Mouse (Mus musculus): ENCODE data around the gene Copg2.

Copg2 gene

DNA sequence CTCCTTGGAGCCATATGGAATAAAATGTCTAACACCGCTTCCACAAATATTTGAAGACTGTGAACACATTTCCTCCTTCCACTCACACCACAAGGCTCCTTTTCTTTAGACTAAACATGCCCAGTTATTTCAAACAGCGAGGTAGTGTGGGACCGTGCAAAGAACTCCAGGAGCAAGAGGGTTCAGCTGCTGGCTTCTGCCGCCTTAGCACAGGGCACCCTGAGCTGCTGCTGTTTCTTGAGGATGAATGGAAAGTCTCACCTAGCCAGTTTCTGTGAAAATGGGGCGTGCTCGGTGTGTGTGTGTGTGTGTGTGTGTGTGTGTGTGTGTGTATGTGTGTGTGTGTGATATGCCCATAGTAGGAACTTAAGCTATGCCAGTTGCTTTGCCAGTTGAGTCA is 162.1 kb downstream of the Copg2 start:
- DNase-seq (ENCODE audit: low read depth, low spot score) = no peak

DNA sequence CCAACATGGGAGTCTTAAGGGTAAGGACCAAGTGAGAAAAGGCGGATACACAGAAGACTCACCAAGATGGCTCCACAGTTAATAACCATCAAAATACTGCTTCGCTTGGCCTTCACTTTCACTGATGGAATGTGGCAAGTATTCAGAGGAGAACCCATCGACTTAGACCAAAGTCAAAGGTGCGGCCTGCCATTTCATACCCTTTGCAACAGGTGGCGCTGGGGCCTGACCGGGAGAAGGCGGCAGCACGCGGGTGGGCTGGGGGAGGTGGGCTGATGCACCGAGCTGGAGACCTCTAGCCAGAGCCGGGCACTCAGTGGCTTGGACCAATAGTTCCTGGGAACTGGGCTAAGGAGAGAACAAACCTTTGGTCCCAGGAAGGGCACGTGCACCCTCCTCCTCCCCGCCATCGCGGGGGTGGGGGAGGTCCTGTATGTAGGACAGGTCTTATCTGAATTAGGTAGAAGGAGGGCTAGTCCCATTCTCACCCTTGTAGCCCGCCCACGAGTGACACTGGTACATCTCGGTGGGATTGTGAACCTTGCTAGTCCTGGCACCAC is 163.9 kb downstream of the Copg2 start:
- DNase-seq (ENCODE audit: low read depth, low spot score) = no peak

DNA sequence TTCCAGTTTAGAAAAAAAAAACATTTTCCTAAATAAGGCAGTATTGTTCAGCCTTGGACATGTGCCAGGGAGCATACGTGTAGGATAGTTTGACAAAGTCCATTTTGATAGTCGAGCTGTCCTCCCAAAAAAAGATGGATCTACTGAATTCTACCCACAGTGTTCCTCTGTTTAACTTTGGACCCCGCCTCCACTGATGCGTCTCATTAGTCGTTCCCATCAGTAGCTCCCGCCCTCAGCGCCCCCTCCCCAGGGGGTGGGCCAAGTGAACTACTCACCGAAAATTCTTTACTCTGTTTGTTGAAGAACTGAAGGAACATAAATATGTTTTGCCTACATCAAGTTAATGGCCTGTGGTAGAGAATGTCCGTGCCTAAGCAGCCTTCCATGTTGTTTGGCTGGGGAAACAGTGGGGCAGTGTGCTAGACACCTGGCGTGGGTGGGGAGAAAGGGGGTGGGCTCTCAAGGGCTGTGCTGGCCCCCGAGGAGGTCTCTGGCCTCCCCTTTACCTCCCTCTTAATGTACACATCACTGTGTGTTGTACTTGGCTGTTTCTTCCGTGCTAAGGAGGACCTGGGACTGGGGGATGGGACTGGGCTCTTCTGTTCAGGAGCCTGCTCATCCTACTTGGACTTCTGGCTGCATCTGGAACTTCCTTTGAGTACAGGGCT is 166.2 kb downstream of the Copg2 start:
- DNase-seq (ENCODE audit: low read depth, low spot score) = no peak

DNA sequence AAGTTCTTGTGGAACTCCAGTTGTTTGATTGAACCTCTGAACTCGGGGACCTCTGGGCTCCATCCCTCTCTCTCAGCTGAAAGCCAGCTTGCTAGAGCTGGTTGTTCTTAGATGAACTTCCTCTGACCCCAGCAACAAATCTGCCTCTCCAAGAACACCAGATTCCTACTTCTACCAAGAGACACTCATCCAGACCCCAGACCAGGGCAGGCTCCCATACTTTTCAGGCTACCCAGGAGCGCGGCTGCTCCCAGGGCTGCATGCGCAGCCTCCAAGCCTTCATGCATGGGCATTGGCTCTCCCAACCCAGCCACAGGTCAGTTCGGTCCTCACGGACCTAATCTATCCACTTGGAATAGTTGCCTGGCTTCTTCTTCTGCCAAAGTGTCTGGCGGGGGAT is 173.3 kb downstream of the Copg2 start, which contains the start of gene Mest:
TSS of gene Mest (plus strand) at position 217 of the 400 bp plus-strand sequence.
- DNase-seq (ENCODE audit: low read depth, low spot score) = no peak

DNA sequence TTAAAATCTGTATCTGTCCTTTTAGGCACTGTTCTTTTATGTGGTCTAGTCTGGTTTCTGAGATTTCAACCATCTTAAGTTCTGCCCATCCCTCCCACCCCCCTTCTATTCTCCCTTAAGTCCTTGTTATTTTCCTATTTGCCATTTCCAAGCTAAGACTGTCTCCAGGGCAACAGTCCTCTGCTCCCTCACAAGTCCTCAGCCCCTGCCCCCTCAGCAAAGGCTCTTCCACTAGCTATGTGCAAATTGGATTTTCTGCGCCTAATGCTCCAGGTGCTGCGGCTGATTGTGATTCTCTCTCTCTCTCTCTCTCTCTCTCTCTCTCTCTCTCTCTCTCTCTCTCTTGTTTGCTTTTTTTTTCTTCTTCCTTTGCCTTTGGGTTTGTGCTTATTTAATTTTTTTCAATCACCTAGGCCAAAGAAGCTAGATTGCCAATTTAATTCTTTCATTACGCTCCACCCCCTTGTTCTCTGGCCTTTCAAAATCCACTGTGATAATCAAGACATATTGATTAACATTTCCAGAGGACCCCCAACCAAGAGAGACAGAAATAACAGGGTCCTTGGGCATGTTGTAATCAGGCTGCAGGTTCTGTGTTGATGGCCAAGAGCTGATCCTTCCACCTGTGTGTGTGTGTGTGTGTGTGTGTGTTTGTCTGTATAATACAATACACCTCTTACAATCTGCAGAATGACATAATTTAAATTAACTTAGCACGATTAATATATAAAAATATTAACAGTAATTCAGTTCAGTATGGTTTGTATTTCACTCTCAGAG is 174.0 kb downstream of the Copg2 start:
- no peak for DNase-seq (ENCODE audit: low read depth, low spot score)

DNA sequence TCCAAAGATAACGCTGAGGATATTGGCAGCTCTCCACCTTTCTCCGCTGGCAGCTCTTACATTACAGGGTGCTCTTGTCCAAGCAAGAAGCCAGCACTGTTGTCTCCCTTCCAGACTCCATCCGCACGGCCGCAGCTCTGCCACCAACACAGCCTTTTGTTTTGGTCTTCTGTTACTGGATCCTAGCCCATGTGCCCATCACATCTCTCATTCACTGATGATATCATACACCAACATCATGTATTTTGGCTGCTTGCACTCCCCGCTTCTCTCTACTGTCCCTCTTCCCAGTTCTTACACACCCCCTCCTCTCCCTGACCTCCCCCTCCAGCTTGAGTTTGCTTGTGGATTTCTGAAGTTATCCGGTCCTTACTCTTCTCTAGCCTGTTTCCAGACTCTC is 179.8 kb downstream of the Copg2 start:
- DNase-seq (ENCODE audit: low read depth, low spot score) = no peak

DNA sequence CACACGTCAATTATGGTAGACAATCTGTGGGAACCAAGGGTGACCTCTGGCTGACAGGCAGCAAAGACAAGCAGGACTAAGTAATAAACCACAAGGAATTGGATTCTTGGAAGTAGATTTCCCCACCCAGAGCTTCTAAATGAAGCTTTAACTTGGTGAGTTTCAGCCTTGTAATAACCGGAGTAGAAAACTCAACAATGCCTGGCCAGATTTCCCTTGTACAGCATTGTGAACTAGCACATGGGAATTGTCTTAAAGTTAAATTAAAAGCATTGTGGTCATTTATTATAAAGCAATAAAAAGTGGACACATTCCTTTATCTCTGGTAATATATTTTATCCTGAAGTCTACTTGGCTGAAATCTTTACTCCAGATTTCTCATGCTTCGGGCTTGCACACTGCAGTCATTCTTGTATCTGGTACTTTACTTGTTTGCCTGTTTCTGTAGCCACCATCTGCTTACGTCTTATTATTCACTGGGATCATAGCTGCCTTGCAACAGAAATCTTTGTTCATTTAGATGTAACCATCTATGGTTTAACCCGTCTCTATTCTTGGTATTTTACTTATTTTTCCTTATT is 181.6 kb downstream of the Copg2 start:
- DNase-seq (ENCODE audit: low read depth, low spot score) = no peak

DNA sequence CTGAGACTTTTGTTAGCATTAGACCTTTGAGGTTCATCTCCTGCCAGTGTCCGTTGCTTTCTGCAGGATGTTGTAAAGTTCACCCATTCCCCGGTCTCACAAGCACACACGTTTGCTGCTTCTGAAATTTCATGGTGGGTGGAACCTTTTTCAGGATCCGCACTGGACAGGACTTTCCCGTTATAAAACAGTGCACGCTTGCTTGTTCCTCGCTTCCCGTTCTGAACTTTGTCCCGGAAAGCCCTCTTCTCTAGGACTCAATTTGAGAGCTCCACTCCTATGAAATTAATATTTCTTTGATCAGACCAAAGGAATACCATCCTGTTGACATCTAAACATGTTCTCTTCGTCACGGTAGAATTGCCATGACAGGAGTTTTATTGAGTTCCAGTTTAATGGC is 182.7 kb downstream of the Copg2 start:
- DNase-seq (ENCODE audit: low read depth, low spot score) = no peak

DNA sequence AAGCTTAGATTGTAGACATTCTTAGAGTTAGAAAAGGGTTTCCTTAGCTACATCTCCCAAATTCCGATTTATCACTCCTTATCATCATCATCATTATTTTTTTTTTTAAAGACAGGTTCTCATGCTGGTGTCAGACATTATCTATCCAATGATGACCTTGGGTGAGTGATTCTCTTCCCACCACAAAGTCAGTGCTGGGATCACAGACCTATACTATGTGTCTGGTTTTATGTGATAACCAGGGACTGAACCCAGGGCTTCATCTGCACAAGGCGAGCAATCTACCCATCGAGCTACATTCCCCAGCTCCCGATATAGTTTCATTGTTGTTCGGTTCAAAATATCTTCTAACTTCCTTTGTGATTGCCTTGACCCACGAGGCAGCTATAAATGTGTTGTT is 183.1 kb downstream of the Copg2 start:
- no peak for DNase-seq (ENCODE audit: low read depth, low spot score)

DNA sequence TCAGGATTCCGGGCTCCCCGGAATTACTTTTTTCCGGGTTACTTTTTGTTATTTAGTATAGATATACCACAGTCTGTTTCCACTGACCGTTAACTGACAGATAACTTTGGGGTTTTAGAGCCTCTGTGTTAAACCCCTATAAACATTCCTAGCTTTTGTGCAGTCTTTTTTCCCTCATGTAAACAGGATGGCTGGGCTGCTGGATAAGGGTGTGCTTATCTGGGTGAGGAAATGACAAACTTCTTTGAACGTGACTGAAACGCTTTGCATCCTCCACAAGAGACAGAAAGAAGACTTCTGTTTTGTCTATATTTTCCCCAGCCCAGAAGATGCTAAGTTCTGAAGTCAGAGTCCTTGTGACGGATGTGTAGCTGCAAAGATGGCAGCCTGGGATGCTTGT is 184.1 kb downstream of the Copg2 start:
- no peak for DNase-seq (ENCODE audit: low read depth, low spot score)

DNA sequence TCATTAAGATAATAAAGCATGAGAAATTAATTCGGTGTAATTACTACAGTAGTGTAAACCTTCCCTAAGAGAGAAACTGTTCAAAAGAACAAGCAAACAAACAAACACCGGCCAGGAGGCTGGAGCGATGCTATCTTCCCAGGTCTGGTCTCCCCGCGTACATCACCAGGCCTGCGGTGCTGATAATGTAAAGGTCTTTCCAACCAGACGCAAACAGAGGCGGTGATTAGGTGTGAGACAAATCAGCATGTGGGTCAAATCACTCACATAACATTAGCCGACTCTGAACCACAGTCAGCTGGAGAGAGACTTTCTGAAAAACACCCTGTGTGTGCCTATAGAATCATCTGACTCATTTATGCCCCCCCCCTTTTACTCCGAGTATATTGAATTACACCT is 185.2 kb downstream of the Copg2 start:
- DNase-seq (ENCODE audit: low read depth, low spot score) = no peak

DNA sequence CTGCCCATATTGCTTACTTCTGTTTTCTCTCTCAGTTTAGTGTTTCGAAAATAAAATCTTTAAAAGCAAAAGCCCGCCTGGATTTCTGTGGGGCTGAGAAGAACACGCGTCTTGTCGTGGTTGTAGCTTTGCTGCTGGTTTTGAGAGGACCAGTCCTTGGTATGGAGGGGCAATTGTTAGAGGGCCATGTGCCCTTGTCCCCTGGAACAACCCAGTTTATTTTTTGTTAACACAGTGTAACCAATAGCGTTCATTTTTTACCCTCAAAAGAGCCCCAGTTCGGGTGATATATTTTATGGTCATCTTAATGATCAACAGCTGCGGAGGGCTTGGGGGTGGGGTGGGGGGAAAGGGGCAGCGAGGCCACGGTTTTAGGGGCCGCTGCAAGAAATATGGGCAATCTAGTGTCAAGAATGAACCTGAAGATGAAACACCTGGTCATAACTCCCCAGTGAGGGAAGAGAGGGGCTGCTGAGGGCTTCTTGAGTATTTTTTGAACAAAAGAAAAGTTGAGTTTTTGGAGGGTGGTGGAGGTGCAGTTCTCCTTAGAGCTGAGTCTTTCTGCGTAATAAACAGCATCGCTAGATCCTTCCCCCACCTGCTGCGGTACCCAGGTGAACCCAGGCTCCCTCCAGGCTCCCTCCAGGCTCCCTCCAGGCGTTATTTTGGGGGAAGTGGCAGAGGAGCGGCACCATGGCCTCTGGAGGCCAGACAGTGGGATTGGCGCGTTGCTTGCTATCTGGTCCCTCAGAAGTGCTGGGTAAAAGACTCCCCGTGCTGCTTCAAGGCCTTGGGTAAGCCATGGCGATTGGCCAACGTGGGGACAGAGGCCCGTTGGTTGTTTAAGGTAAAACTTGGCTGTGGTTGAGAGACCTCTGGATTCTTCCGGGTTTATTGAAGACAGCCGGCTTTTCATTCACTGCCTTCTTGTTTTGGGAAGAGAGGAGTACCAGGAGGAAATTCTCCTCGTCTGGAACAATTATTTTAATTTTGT is 185.9 kb downstream of the Copg2 start:
- DNase-seq (ENCODE audit: low read depth, low spot score) = no peak

DNA sequence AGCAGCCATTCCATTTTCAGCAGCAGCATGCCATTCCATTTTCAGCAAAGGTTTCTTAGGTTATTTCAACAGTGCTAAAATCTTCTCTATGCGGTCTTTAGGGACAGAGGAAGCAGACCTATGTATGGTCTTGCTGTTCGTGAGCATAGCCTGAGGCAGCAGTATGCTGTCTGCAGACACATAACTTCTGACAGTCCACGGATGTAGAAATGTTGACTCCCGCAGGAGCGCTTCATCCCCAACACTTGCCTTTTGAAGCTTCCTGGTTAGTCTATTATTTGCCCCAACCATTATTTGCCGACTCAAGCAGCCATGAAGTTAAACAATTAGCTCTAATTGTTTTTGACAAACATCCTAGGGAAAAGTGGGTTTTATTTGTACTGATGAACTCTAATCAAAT is 187.5 kb downstream of the Copg2 start:
- no peak for DNase-seq (ENCODE audit: low read depth, low spot score)

DNA sequence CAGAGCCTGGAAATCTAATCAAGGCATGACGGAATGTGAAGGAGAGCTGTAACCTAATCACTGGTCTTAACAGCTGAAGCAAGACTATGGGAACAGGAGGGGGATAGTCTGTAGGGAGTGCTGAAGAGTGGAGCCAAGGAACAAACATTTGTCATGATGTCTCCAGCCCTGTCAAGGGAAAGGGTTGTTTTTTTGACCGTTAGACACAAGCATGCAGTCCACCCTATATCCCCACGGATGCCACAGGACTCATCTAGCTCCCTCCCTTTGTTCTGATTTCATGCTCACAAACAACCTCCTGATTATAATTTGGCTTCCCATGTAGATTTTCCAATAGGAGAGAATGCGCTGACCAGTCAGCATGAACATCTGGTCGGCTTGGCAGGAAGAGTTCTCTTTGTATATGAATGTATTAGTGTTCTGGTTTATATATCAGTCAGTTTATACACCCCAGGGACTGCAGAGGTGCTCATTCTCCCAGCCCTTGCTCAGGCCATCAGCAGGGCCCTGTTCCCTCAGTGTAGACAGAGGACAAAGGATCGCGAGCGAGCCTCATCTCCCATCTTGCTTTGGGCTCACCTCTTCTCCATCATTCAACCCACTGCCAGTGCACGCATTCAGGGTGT is 192.5 kb downstream of the Copg2 start:
- no peak for DNase-seq (ENCODE audit: low read depth, low spot score)

DNA sequence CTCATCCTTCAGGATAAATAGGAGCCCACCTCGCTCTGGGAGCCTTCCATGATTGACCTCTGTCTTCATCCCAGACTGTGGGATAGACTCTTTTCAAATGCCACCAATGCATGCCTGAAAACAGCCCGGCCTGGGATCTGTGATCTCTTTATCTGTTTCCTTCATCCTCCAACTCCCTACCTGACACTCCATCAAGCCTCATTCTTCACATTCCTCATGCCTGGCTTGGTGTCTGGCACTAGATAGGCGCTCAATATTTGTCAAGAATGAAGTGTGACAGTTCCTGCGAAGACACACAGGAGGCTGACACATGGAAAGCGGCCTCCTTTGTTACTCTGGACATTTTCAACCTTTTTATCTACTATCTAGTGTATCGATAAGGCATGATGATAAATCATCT is 193.1 kb downstream of the Copg2 start:
- no peak for DNase-seq (ENCODE audit: low read depth, low spot score)

DNA sequence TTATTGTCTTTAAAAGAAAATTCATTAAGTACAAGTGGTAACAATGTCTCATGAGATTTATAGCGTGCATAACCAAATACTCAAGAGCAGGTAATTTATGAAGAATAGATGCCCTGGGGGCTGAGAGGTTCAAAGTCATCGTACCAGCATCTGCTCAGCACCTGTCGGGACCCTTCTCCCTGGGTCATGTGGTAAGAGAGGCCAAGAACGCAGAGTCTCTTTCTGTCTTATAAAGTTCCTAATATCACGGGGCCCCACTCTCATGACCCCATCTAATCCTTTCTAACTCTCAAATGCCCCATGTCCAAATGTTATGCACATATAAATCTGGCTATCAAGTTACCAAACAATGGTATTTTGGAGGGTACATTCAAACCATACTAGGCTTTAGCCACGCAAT is 193.7 kb downstream of the Copg2 start:
- no peak for DNase-seq (ENCODE audit: low read depth, low spot score)

DNA sequence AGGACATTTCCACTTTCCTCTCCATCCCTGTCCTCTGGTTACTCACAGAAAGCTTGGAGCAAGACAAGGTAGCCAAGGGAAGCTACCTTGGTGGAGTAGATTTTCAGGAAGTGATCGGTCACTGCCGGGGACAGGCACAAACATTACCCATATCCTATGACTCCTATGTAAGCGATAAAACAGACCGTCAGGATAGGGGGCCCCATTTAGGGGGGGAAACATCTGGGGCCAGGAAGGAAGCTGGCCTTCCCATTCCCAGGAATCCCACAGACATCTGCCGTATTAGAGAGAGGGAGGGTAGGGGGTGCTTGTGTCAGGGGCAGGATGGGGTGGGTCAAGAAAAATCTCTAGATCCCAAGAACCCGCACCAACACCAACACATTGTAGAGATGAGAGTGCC is 196.4 kb downstream of the Copg2 start:
- DNase-seq (ENCODE audit: low read depth, low spot score) = no peak

DNA sequence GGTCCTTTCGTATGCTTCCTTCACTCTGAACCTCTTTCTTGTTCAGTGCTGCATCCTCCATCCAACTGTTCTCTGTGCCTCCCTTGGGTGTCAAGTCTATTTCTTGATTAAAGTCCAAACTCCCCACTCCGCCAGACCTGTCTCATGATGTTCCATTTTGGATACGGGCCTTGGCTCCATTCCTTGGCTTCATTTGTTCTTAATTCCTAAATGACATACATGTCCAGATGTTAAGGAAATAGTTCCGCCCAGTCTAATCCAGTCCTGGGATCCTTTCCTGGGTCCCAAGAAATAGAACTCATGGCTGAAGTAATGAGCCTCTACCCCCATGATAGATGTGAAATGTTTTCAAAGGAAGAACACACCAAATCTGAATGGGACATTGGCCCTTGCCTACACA is 198.6 kb downstream of the Copg2 start:
- DNase-seq (ENCODE audit: low read depth, low spot score) = no peak

Data from WW6 (cell line).